Mouse (Mus musculus) liver, embryonic 12.5 days (tissue): ENCODE measurements around the gene Fzr1. TPM values are rescaled to one million over a fixed set of nuclear protein-coding genes. Genes with fewer than 3 reads are reported as not detected.

Source experiments
- ATAC-seq: fragments of 200-750 bp; cut with Nextera tagmentation; 2 replicates; pipeline ENCODE4 v1.8.0; 2017; ENCODE audit warnings: moderate number of reproducible peaks, mild to moderate bottlenecking, moderate library complexity
- H3K27ac ChIP-seq: fragments of 300-500 bp; sonication (generic); 2 replicates; pipeline ENCODE4 v1.5.1; 2016; ENCODE audit warnings: mild to moderate bottlenecking
- H3K27me3 ChIP-seq: fragments of 300-500 bp; sonication (generic); replicated peaks from 2 replicates; pipeline ENCODE4 v1.6.1; 2016; ENCODE audit warnings: mild to moderate bottlenecking, moderate library complexity
- H3K36me3 ChIP-seq: fragments of 300-500 bp; sonication (generic); 2 replicates; pipeline ENCODE4 v1.6.1; 2016; ENCODE audit warnings: mild to moderate bottlenecking, moderate library complexity
- H3K4me1 ChIP-seq: fragments of 300-500 bp; sonication (generic); 2 replicates; pipeline ENCODE4 v1.6.1; 2016
- H3K4me2 ChIP-seq: fragments of 300-500 bp; sonication (generic); 2 replicates; pipeline ENCODE4 v1.6.1; 2016; ENCODE audit warnings: mild to moderate bottlenecking, moderate library complexity
- H3K4me3 ChIP-seq: fragments of 300-500 bp; sonication (generic); 2 replicates; pipeline ENCODE4 v1.5.1; 2016; ENCODE audit warnings: mild to moderate bottlenecking, moderate library complexity
- H3K9ac ChIP-seq: fragments of 300-500 bp; sonication (generic); 2 replicates; pipeline ENCODE4 v1.6.1; 2016; ENCODE audit warnings: mild to moderate bottlenecking, moderate library complexity
- H3K9me3 ChIP-seq: fragments of 300-500 bp; sonication (generic); replicated peaks from 2 replicates; pipeline ENCODE4 v1.6.1; 2016; ENCODE audit warnings: mild to moderate bottlenecking, moderate library complexity
- WGBS: fragments of 180-500 bp; shearing (Covaris S2); methylation state at CpG from one replicate; pipeline ENCODE4 v1.1.7; 2016; ENCODE audit not compliant: insufficient replicate concordance; 5-methylcytosine and 5-hydroxymethylcytosine counted together
- polyA plus RNA-seq: library from polyadenylated mRNA; unstranded; fragments of >200 nt; fragmentation: Nextera tagmentation; extraction: Ambion mirVana; gene quantifications from 2 replicates; pipeline ENCODE4 v1.2.1, GENCODE M21; 2016

The Fzr1 gene
- polyA plus RNA-seq, 1 experiment from 2014 or later, result 93.8 TPM

- 33% methylated on average over 2 of the region's 2 CpGs for WGBS
Observed at GRCm38 (mm10) chr10:81327959-81328358, 50.4 kb downstream of the Fzr1 start.

GRCm38 (mm10) chr10:81326858-81327257 is 51.5 kb downstream of the Fzr1 start:
- WGBS, result 40% methylated on average over 6 of the region's 6 CpGs
- no peak overlapping the region for H3K9ac ChIP-seq

More at GRCm38 (mm10) chr10:81327959-81328358, 50.4 kb downstream of the Fzr1 start:
- Histone ChIP-seq H3K9ac (peak overlapping the region; percentile 23; the same call in 1 of the 2 replicates), H3K36me3 (peaks cover 45% of the 10 kb centered on the region), H3K9me3 (no peaks in the 10 kb centered on the region), H3K27me3 (peaks cover 24% of the 10 kb centered on the region), H3K4me2 (peak overlapping the region; percentile 35), H3K4me1 (peaks cover 68% of the 10 kb centered on the region), H3K4me3 (no peak overlapping the region), H3K27ac (peak overlapping the region; percentile 68)
- ATAC-seq, result peak; percentile 33

DNA sequence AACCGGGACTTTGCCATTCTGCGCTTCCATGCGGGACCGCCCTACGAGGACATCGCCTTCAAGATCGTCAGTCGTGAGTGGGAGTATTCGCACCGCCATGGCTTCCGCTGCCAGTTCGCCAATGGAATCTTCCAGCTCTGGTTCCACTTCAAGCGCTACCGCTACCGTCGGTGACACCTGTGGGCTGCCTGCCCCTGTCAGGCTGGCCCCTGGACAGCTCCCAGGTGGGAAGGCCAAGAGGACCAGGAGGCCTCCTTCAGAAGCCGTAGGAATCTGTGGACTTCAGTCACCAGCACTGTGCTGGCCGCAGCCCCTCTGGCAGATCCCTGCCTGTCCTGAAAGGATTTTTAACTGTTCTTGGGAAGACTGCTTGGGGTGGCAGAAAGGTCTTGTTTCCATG is 52.5 kb downstream of the Fzr1 start:
- H3K27ac ChIP-seq, result peak overlapping the region; percentile 49; the same call in 1 of the 2 replicates
- no peak overlapping the region for H3K9ac ChIP-seq
- peaks cover 71% of the 10 kb centered on the region for H3K4me1 ChIP-seq
- H3K4me2 ChIP-seq, result no peak overlapping the region
- no peak overlapping the region for H3K4me3 ChIP-seq
- H3K27me3 ChIP-seq, result 0 out of 2 replicates have a peak, but pooled peaks cover 7% of the 10 kb centered on the region
- H3K36me3 ChIP-seq, result peaks cover 54% of the 10 kb centered on the region
- 90% methylated on average over 18 of the region's 18 CpGs for WGBS
- ATAC-seq, result no peak
- H3K9me3 ChIP-seq, result no peaks in the 10 kb centered on the region

More at GRCm38 (mm10) chr10:81326858-81327257, 51.5 kb downstream of the Fzr1 start:
- Histone ChIP-seq H3K27ac (peak overlapping the region; percentile 49; the same call in 1 of the 2 replicates), H3K4me1 (peaks cover 71% of the 10 kb centered on the region), H3K36me3 (peaks cover 54% of the 10 kb centered on the region), H3K4me2 (peak overlapping the region; percentile 27), H3K27me3 (peaks cover 14% of the 10 kb centered on the region; the same call in 1 of the 2 replicates), H3K9me3 (no peaks in the 10 kb centered on the region), H3K4me3 (no peak overlapping the region)
- no peak for ATAC-seq

GRCm38 (mm10) chr10:81325176-81325575 is 53.1 kb downstream of the Fzr1 start:
- no peak overlapping the region for H3K9ac ChIP-seq
- no peaks in the 10 kb centered on the region for H3K9me3 ChIP-seq
- 94% methylated on average over 21 of the region's 21 CpGs for WGBS
- no peak overlapping the region for H3K27ac ChIP-seq
- H3K4me3 ChIP-seq, result no peak overlapping the region
- H3K4me2 ChIP-seq, result no peak overlapping the region
- H3K27me3 ChIP-seq, result 0 out of 2 replicates have a peak, but pooled peaks cover 7% of the 10 kb centered on the region
- H3K36me3 ChIP-seq, result peaks cover 54% of the 10 kb centered on the region
- peaks cover 65% of the 10 kb centered on the region for H3K4me1 ChIP-seq
- ATAC-seq, result no peak

GRCm38 (mm10) chr10:81323791-81324530 is 54.4 kb downstream of the Fzr1 start:
- H3K27me3 ChIP-seq, result no peaks in the 10 kb centered on the region
- H3K4me3 ChIP-seq, result no peak overlapping the region
- no peaks in the 10 kb centered on the region for H3K9me3 ChIP-seq
- peaks cover 64% of the 10 kb centered on the region for H3K4me1 ChIP-seq
- 91% methylated on average over 18 of the region's 18 CpGs for WGBS
- peaks cover 55% of the 10 kb centered on the region for H3K36me3 ChIP-seq
- no peak for ATAC-seq
- no peak overlapping the region for H3K9ac ChIP-seq
- H3K27ac ChIP-seq, result no peak overlapping the region
- H3K4me2 ChIP-seq, result no peak overlapping the region

DNA sequence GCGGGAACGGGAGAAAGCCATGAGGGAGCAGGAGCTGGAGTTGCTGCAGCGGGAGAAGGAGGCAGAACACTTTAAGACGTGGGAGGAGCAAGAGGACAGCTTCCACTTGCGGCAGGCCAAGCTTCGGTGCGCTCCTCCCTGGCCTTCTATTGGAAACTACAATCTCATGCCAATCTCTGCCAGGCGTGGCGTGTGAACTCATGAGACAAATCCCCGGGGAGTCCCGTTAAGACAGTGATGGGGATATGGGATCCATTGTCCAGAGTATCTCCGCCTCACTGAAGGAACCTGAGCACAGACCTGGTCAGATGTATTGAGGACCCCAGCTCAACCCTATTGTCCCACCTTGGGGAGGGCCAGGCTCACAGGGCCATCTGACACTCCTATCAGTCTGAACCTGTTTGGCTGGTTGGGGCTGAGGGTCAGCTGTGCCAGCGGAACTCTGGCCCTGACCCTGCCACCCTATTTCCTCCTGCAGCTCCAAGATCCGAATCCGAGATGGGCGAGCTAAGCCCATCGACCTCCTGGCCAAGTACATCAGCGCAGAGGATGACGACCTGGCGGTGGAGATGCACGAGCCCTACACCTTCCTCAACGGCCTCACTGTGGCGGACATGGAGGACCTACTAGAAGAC is 55.1 kb downstream of the Fzr1 start:
- 0 out of 2 replicates have a peak overlapping the region, but pooled peaks have one; percentile 96 for H3K4me3 ChIP-seq
- peaks cover 64% of the 10 kb centered on the region for H3K4me1 ChIP-seq

GRCm38 (mm10) chr10:81322444-81322843 is 55.9 kb downstream of the Fzr1 start:
- peak overlapping the region; percentile 93 for H3K9ac ChIP-seq
- H3K4me1 ChIP-seq, result peaks cover 64% of the 10 kb centered on the region
- H3K4me2 ChIP-seq, result peak overlapping the region; percentile 80
- no peak for ATAC-seq
- H3K4me3 ChIP-seq, result peak overlapping the region; percentile 96
- no peaks in the 10 kb centered on the region for H3K9me3 ChIP-seq
- 93% methylated on average over 27 of the region's 27 CpGs for WGBS
- H3K27ac ChIP-seq, result 0 out of 2 replicates have a peak overlapping the region, but pooled peaks have one; percentile 88
- H3K27me3 ChIP-seq, result no peaks in the 10 kb centered on the region
- peaks cover 70% of the 10 kb centered on the region for H3K36me3 ChIP-seq

More for the DNA sequence above, 55.1 kb downstream of the Fzr1 start:
- Histone ChIP-seq H3K9ac (no peak overlapping the region), H3K36me3 (peaks cover 62% of the 10 kb centered on the region), H3K9me3 (no peaks in the 10 kb centered on the region), H3K27me3 (no peaks in the 10 kb centered on the region), H3K4me2 (peak overlapping the region; percentile 80; the same call in 1 of the 2 replicates), H3K27ac (no peak overlapping the region)
- WGBS, result 93% methylated on average over 23 of the region's 23 CpGs
- ATAC-seq, result no peak

DNA sequence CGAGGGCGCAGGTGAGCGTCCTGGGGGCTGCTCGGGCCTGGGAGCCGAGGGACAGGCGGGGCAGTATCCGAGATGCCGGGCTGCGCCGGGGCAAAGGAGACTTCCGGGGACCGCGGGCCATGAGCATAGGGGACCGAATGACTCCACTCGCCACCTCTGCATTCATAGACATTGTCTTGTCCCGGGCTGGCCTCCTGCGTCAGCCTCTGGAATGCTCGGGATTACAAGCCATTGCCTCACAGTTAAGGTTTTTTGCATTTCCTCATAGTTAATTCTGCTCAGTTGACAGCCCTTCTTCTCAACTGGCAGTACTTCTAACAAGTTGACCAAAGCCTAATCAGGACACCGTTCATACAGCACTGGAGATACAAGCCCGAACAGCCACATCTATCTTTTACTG is 56.9 kb downstream of the Fzr1 start:
- WGBS, result 2% methylated on average over 20 of the region's 20 CpGs

DNA sequence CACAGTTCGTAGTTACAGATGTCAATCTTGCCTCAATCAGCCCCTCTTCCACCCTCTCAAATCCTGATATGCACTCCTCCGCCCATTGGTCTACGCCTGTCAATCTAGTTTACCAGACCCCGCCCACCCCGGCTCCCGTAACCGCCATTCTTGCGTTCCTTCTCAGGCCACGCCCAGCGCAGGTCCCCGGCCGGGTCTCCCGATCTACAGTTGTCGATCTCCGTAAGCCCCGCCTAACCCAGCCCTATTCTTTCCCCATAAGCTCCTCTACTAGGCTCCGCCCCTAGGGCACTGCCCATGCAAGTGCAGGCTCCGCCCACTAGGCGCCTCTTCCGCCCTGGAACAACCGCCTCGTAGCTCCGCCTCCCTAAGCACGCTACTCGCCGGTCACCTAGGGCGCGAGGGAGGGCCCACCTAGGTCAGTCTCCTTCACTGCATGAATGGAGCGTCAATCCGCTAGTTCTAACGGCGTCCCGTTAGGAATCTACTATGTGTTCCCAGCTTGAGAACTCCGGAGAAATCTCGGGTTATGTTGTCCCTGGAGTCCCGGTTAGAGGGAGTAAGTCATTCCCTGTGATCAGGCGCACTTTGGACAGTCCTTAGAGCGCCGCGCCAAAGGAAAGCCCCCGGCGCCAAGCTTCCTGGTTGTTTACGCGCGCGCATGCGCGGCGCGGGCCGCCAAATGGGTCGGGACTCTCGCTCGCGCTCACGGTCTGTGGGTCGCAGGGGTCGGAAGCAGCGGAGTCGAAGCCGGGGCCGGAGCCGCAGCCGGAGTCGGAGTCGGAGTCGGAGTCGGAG is 57.6 kb downstream of the Fzr1 start, which contains the start of gene Cactin:
Cactin (plus strand) TSS at position 554 of the 798 bp plus-strand sequence.
- Histone ChIP-seq H3K9ac (peak within 1 kb of the TSS; percentile 93), H3K9me3 (no peaks in the 10 kb centered on the region), H3K36me3 (peaks cover 61% of the 10 kb centered on the region), H3K4me1 (peaks cover 65% of the 10 kb centered on the region), H3K4me3 (peak within 1 kb of the TSS; percentile 96), H3K27me3 (no peaks in the 10 kb centered on the region), H3K4me2 (peak within 1 kb of the TSS; percentile 80), H3K27ac (peak within 1 kb of the TSS; percentile 88)
- under 1% methylated on average over 68 of the region's 68 CpGs for WGBS
- ATAC-seq, result peak; percentile 87

More for the DNA sequence above, 56.9 kb downstream of the Fzr1 start:
- no peaks in the 10 kb centered on the region for H3K27me3 ChIP-seq
- peak overlapping the region; percentile 93 for H3K9ac ChIP-seq
- H3K36me3 ChIP-seq, result peaks cover 62% of the 10 kb centered on the region
- ATAC-seq, result no peak
- H3K9me3 ChIP-seq, result no peaks in the 10 kb centered on the region
- peak overlapping the region; percentile 80 for H3K4me2 ChIP-seq
- H3K4me1 ChIP-seq, result peaks cover 65% of the 10 kb centered on the region
- H3K27ac ChIP-seq, result peak overlapping the region; percentile 88
- H3K4me3 ChIP-seq, result peak overlapping the region; percentile 96

DNA sequence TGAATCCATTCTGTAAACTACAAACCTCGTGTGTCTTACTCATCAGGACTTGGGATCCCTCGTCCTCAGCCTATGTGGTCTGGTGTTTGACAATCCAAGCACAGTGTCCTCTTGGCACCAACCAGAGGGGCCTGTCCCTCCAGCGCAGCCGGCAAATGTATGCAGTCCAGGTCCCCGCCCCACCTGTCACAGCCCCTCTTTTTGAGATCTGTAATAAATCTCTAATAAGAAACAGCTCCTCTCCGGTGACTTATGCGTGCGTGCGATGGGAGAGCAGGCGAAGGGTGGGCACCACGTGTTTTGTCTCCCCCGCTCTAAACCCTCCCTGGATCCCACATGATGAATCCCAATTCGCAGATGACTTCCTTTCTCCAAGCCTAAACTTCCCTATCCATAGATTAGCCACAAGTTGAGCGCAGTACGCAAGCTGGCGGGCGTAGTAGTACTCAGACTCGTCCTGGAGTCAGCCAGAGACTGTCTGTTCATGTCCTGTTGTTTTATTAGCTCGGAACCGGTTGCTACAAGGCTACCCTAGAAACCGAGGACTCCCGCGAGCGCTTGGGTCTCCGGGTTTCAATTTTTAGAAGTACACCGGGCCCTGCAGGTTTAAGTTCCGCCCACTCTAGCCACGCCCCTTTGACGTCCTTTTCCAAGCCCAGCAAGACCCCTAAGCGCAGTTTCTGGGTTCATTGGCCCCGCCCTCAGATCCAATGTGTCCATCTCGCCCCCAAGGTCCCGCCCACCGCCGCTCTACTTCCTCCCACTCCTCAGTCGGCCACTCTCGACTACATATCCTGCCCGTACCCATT is 58.4 kb downstream of the Fzr1 start:
- peak overlapping the region; percentile 74 for H3K9ac ChIP-seq
- no peak for ATAC-seq
- WGBS, result 3% methylated on average over 38 of the region's 38 CpGs
- peaks cover 61% of the 10 kb centered on the region for H3K36me3 ChIP-seq
- peaks cover 64% of the 10 kb centered on the region for H3K4me1 ChIP-seq
- H3K4me3 ChIP-seq, result peak overlapping the region; percentile 96
- no peaks in the 10 kb centered on the region for H3K9me3 ChIP-seq
- peak overlapping the region; percentile 88 for H3K27ac ChIP-seq
- peak overlapping the region; percentile 80 for H3K4me2 ChIP-seq
- no peaks in the 10 kb centered on the region for H3K27me3 ChIP-seq

DNA sequence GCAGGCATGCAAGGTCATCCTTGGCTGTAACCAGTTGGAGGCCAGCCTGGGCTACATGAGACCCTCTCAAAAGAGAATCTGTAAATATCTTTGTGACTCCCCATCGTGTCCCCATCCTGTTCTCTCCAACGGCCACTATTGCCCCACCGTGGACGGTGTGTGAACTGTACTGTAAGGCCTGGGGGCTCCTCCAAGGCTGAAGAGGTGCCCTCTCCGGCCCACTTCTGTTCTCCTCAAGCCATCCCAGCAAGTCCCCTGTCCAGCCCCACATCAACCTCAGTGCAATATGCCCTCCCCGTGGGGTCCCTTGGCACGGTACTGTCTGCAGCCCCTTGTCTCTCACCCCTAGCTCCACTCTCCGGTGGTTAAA is 59.0 kb downstream of the Fzr1 start:
- H3K9me3 ChIP-seq, result no peaks in the 10 kb centered on the region
- peak overlapping the region; percentile 88 for H3K27ac ChIP-seq
- H3K4me2 ChIP-seq, result peak overlapping the region; percentile 80
- H3K4me3 ChIP-seq, result peak overlapping the region; percentile 96
- peaks cover 61% of the 10 kb centered on the region for H3K36me3 ChIP-seq
- WGBS, result 43% methylated on average over 8 of the region's 8 CpGs
- H3K4me1 ChIP-seq, result peaks cover 67% of the 10 kb centered on the region
- H3K27me3 ChIP-seq, result no peaks in the 10 kb centered on the region
- ATAC-seq, result no peak
- H3K9ac ChIP-seq, result peak overlapping the region; percentile 74
